Mouse (Mus musculus): ENCODE data around the gene Sec24b. TPM values are rescaled to one million over a fixed set of nuclear protein-coding genes. Genes with fewer than 3 reads are reported as not detected.
A peak's percentile ranks its signal among the peaks of the same experiment; 100 is the strongest.

The Sec24b gene
- polyA plus RNA-seq (2015; fragmentation: Nextera tagmentation; extraction: Ambion mirVana): 28.6 and 30.2 TPM in 2 replicates

- Histone ChIP-seq H3K36me3 (no peaks in the 10 kb centered on the region), H3K9ac (peak within 1 kb of the TSS; percentile 98), H3K4me3 (peak within 1 kb of the TSS; percentile 95), H3K4me1 (replicated peaks) (peaks cover 39% of the 10 kb centered on the region), H3K27ac (peak within 1 kb of the TSS; percentile 94), H3K27me3 (no peaks in the 10 kb centered on the region), H3K9me3 (no peaks in the 10 kb centered on the region), H3K4me2 (peak within 1 kb of the TSS; percentile 77)
- peak; percentile 15 for ATAC-seq (ENCODE audit: low FRiP score)
- WGBS: 14% methylated on average over 12 of the region's 12 CpGs
Measured at GRCm38 (mm10) chr3:130061281-130061680, at the start of gene Sec24b. Gene Sec24b (minus strand): TSS chr3:130061553.

- H3K27me3 ChIP-seq: no peaks in the 10 kb centered on the region
- H3K9me3 ChIP-seq: no peaks in the 10 kb centered on the region
- no peak overlapping the region for H3K4me2 ChIP-seq
- ATAC-seq (ENCODE audit: low FRiP score): no peak
- H3K4me1 ChIP-seq (replicated peaks): no peaks in the 10 kb centered on the region
- H3K4me3 ChIP-seq: no peak overlapping the region
- no peaks in the 10 kb centered on the region for H3K36me3 ChIP-seq
- no peak overlapping the region for H3K27ac ChIP-seq
- 84% methylated on average over 9 of the region's 9 CpGs for WGBS
- H3K9ac ChIP-seq: no peak overlapping the region
Measured at GRCm38 (mm10) chr3:130104471-130104870, 43.1 kb upstream of the Sec24b start.

- Histone ChIP-seq H3K4me1 (replicated peaks) (no peaks in the 10 kb centered on the region), H3K36me3 (no peaks in the 10 kb centered on the region), H3K27me3 (no peaks in the 10 kb centered on the region), H3K4me2 (no peak overlapping the region), H3K9ac (no peak overlapping the region), H3K9me3 (no peaks in the 10 kb centered on the region), H3K27ac (no peak overlapping the region), H3K4me3 (no peak overlapping the region)
- 74% methylated on average over 8 of the region's 8 CpGs for WGBS
- ATAC-seq (ENCODE audit: low FRiP score): no peak
Measured at GRCm38 (mm10) chr3:130103486-130103885, 42.1 kb upstream of the Sec24b start.

GRCm38 (mm10) chr3:130095160-130095781 lies 33.9 kb upstream of the Sec24b start:
- no peaks in the 10 kb centered on the region for H3K27me3 ChIP-seq
- no peak overlapping the region for H3K4me2 ChIP-seq
- H3K9me3 ChIP-seq: no peaks in the 10 kb centered on the region
- no peaks in the 10 kb centered on the region for H3K4me1 ChIP-seq (replicated peaks)
- WGBS: 47% methylated on average over 5 of the region's 5 CpGs
- peak; percentile 59; the same call in 1 of the 2 replicates for ATAC-seq (ENCODE audit: low FRiP score)
- H3K36me3 ChIP-seq: no peaks in the 10 kb centered on the region
- H3K4me3 ChIP-seq: no peak overlapping the region
- H3K27ac ChIP-seq: no peak overlapping the region
- H3K9ac ChIP-seq: no peak overlapping the region

- H3K4me3 ChIP-seq: no peak overlapping the region
- ATAC-seq (ENCODE audit: low FRiP score): 0 out of 2 replicates have a peak, but pooled peaks have one; percentile 36
- H3K4me2 ChIP-seq: no peak overlapping the region
- H3K27ac ChIP-seq: 0 out of 2 replicates have a peak overlapping the region, but pooled peaks have one; percentile 24
- H3K27me3 ChIP-seq: no peaks in the 10 kb centered on the region
- H3K9me3 ChIP-seq: no peaks in the 10 kb centered on the region
- no peaks in the 10 kb centered on the region for H3K36me3 ChIP-seq
- H3K4me1 ChIP-seq (replicated peaks): no peaks in the 10 kb centered on the region
- no peak overlapping the region for H3K9ac ChIP-seq
- WGBS: 34% methylated on average over 5 of the region's 5 CpGs
Measured at GRCm38 (mm10) chr3:130094125-130094704, 32.9 kb upstream of the Sec24b start.

- no peaks in the 10 kb centered on the region for H3K9me3 ChIP-seq
- ATAC-seq (ENCODE audit: low FRiP score): no peak
- H3K4me3 ChIP-seq: no peak overlapping the region
- H3K9ac ChIP-seq: no peak overlapping the region
- WGBS: 79% methylated on average over 9 of the region's 9 CpGs
- no peak overlapping the region for H3K27ac ChIP-seq
- no peaks in the 10 kb centered on the region for H3K4me1 ChIP-seq (replicated peaks)
- no peaks in the 10 kb centered on the region for H3K36me3 ChIP-seq
- no peaks in the 10 kb centered on the region for H3K27me3 ChIP-seq
- no peak overlapping the region for H3K4me2 ChIP-seq
Measured at GRCm38 (mm10) chr3:130090460-130090859, 29.1 kb upstream of the Sec24b start.

GRCm38 (mm10) chr3:130088654-130089053 lies 27.3 kb upstream of the Sec24b start:
- no peak overlapping the region for H3K9ac ChIP-seq
- no peaks in the 10 kb centered on the region for H3K27me3 ChIP-seq
- H3K4me1 ChIP-seq (replicated peaks): no peaks in the 10 kb centered on the region
- H3K4me3 ChIP-seq: no peak overlapping the region
- H3K4me2 ChIP-seq: no peak overlapping the region
- no peaks in the 10 kb centered on the region for H3K9me3 ChIP-seq
- H3K36me3 ChIP-seq: no peaks in the 10 kb centered on the region
- no peak for ATAC-seq (ENCODE audit: low FRiP score)
- 89% methylated on average over 9 of the region's 9 CpGs for WGBS
- H3K27ac ChIP-seq: no peak overlapping the region

- Histone ChIP-seq H3K4me1 (replicated peaks) (no peaks in the 10 kb centered on the region), H3K4me3 (no peak overlapping the region), H3K27me3 (no peaks in the 10 kb centered on the region), H3K9ac (no peak overlapping the region), H3K36me3 (no peaks in the 10 kb centered on the region), H3K4me2 (no peak overlapping the region), H3K27ac (no peak overlapping the region), H3K9me3 (no peaks in the 10 kb centered on the region)
- 84% methylated on average over 9 of the region's 9 CpGs for WGBS
- no peak for ATAC-seq (ENCODE audit: low FRiP score)
Measured at GRCm38 (mm10) chr3:130087466-130087865, 26.1 kb upstream of the Sec24b start.

- Histone ChIP-seq H3K4me3 (no peak overlapping the region), H3K4me2 (no peak overlapping the region), H3K9ac (no peak overlapping the region), H3K27ac (no peak overlapping the region), H3K36me3 (no peaks in the 10 kb centered on the region), H3K27me3 (no peaks in the 10 kb centered on the region), H3K9me3 (no peaks in the 10 kb centered on the region), H3K4me1 (replicated peaks) (no peaks in the 10 kb centered on the region)
- no peak for ATAC-seq (ENCODE audit: low FRiP score)
- 78% methylated on average over 13 of the region's 13 CpGs for WGBS
Measured at GRCm38 (mm10) chr3:130086372-130087080, 25.2 kb upstream of the Sec24b start.

- no peak overlapping the region for H3K4me2 ChIP-seq
- no peak overlapping the region for H3K27ac ChIP-seq
- H3K36me3 ChIP-seq: no peaks in the 10 kb centered on the region
- no peaks in the 10 kb centered on the region for H3K4me1 ChIP-seq (replicated peaks)
- no peaks in the 10 kb centered on the region for H3K27me3 ChIP-seq
- ATAC-seq (ENCODE audit: low FRiP score): no peak
- H3K9ac ChIP-seq: no peak overlapping the region
- no peak overlapping the region for H3K4me3 ChIP-seq
- no peaks in the 10 kb centered on the region for H3K9me3 ChIP-seq
- WGBS: 63% methylated on average over 2 of the region's 2 CpGs
Measured at GRCm38 (mm10) chr3:130083312-130083711, 22.0 kb upstream of the Sec24b start.

GRCm38 (mm10) chr3:130080666-130081065 lies 19.3 kb upstream of the Sec24b start:
- H3K4me2 ChIP-seq: no peak overlapping the region
- no peak overlapping the region for H3K4me3 ChIP-seq
- no peaks in the 10 kb centered on the region for H3K4me1 ChIP-seq (replicated peaks)
- no peak for ATAC-seq (ENCODE audit: low FRiP score)
- no peak overlapping the region for H3K9ac ChIP-seq
- H3K9me3 ChIP-seq: no peaks in the 10 kb centered on the region
- H3K27ac ChIP-seq: no peak overlapping the region
- 84% methylated on average over 6 of the region's 6 CpGs for WGBS
- no peaks in the 10 kb centered on the region for H3K36me3 ChIP-seq
- H3K27me3 ChIP-seq: no peaks in the 10 kb centered on the region

GRCm38 (mm10) chr3:130079794-130080193 lies 18.4 kb upstream of the Sec24b start:
- WGBS: 8% methylated on average over 1 of the region's 1 CpGs
- Histone ChIP-seq H3K4me1 (replicated peaks) (no peaks in the 10 kb centered on the region), H3K4me2 (no peak overlapping the region), H3K27me3 (no peaks in the 10 kb centered on the region), H3K36me3 (no peaks in the 10 kb centered on the region), H3K9ac (no peak overlapping the region), H3K27ac (no peak overlapping the region), H3K9me3 (no peaks in the 10 kb centered on the region), H3K4me3 (no peak overlapping the region)
- no peak; the same call in 1 of the 2 replicates for ATAC-seq (ENCODE audit: low FRiP score)
